In the genomic region with DNA sequence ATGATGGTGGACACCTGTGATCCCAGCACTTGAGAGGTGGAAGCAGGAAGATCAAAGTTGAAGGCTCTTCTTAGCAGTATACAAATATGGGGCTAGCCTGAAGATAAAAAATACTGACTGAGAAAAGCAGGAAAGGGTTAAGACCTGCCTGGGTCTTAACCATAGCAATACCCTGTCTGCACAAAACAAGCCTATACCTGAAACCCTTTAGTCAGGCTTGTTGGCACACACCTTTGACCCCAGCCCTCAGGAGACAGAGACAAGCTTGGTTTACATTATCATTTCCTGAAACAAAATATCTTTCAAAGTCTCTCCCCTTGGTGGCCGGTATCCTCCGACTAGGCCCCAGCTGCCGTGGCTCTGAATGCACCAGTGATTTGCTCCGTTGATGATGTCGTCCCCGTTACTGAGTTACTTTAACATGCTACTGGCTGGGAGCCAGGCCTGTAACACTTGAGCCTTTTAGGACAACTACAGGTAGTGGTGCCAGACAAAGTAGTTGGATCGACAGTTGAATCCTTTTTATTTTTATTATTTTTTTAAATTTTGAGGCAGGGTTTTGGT, we compare ENCODE assay signal across 14 mouse cellular contexts. TPM values are rescaled to one million over a fixed set of nuclear protein-coding genes. Genes with fewer than 3 reads are reported as not detected.
DNase-seq lines count a peak whose midpoint lies in the region; ATAC-seq and TF ChIP-seq lines count a peak whose summit lies in the region.
"Had no signal": no experiment of that assay in that cellular context is flagged by ENCODE, and none has a peak within 500 bp of the region (broad histone marks: within the 10 kb centered on the region; RNA-seq: fewer than 3 reads in every experiment).

No protein-coding gene starts in this region.

- no peaks in the 10 kb centered on the region for H3K27me3 ChIP-seq in intestine, postnatal 0 days (replicated peaks; ENCODE audit: control insufficient read depth, insufficient read depth, low read length)
- no peaks in the 10 kb centered on the region for H3K27me3 ChIP-seq in intestine, embryonic 16.5 days (replicated peaks; ENCODE audit: control insufficient read depth, insufficient read depth, low read length)
- H3K27me3 ChIP-seq: limb, embryonic 15.5 days had no signal

- ATAC-seq in intestine, postnatal 0 days = peak; percentile 25; the same call in 1 of the 2 replicates
- ATAC-seq in intestine, embryonic 16.5 days = no peak

- WGBS in intestine, postnatal 0 days = 49% methylated on average over 7 of the region's 7 CpGs
- WGBS in intestine, embryonic 16.5 days = 42% methylated on average over 7 of the region's 7 CpGs

- H3K9me3 ChIP-seq in intestine, postnatal 0 days (ENCODE audit: control insufficient read depth) = no peaks in the 10 kb centered on the region
- H3K9me3 ChIP-seq in intestine, embryonic 16.5 days (ENCODE audit: control insufficient read depth, low read length) = no peaks in the 10 kb centered on the region
- H3K9me3 ChIP-seq: limb, embryonic 15.5 days had no signal

- no peak overlapping the region for H3K27ac ChIP-seq in intestine, postnatal 0 days (ENCODE audit: low read depth, low read length)
- no peak overlapping the region for H3K27ac ChIP-seq in intestine, embryonic 16.5 days (ENCODE audit: low read length)
- H3K27ac ChIP-seq: hindbrain, embryonic 14.5 days; limb, embryonic 15.5 days had no signal

- no peak for TF ChIP-seq CTCF in intestine, postnatal 0 days (IDR thresholded peaks at IDR 0.05; ENCODE audit: low read depth)

- no peak overlapping the region for H3K4me2 ChIP-seq in intestine, postnatal 0 days (replicated peaks; ENCODE audit: low read depth)
- no peak overlapping the region for H3K4me2 ChIP-seq in intestine, embryonic 16.5 days (ENCODE audit: low read depth, low read length)
- H3K4me2 ChIP-seq: hindbrain, embryonic 14.5 days; limb, embryonic 15.5 days had no signal

- H3K4me3 ChIP-seq in intestine, postnatal 0 days (ENCODE audit: low read depth, low read length) = no peak overlapping the region
- no peak overlapping the region for H3K4me3 ChIP-seq in intestine, embryonic 16.5 days (ENCODE audit: low read length)
- H3K4me3 ChIP-seq: limb, embryonic 15.5 days had no signal

- peaks cover 29% of the 10 kb centered on the region for H3K36me3 ChIP-seq in intestine, postnatal 0 days (ENCODE audit: control insufficient read depth, insufficient read depth)
- peaks cover 3% of the 10 kb centered on the region for H3K36me3 ChIP-seq in intestine, embryonic 16.5 days (ENCODE audit: control insufficient read depth, insufficient read depth, low read length)

- no peak overlapping the region for H3K9ac ChIP-seq in intestine, postnatal 0 days (ENCODE audit: low read depth, low read length)
- no peak overlapping the region for H3K9ac ChIP-seq in intestine, embryonic 16.5 days (ENCODE audit: low read depth, low read length)
- H3K9ac ChIP-seq: hindbrain, embryonic 14.5 days; limb, embryonic 15.5 days had no signal

- peak; percentile 27 for DNase-seq in MN1 (ENCODE audit: low spot score)
- DNase-seq in kidney, adult 18-20 months = peak; percentile 48
- peak; percentile 58 for DNase-seq in kidney, postnatal 14 days
- DNase-seq in cerebellum, postnatal 25 days = no peak
- DNase-seq in adrenal gland, adult 2 months = no peak
- DNase-seq: cerebellum, adult 11 months; gastrocnemius, postnatal 10 days; heart, postnatal 14 days; lung, adult 18-20 months; midbrain, embryonic 14.5 days had no signal

- H3K4me1 ChIP-seq in intestine, postnatal 0 days (replicated peaks; ENCODE audit: control insufficient read depth, insufficient read depth, low read length) = no peaks in the 10 kb centered on the region
- no peaks in the 10 kb centered on the region for H3K4me1 ChIP-seq in intestine, embryonic 16.5 days (ENCODE audit: control insufficient read depth, insufficient read depth, low read length)
- H3K4me1 ChIP-seq: limb, embryonic 15.5 days had no signal

RNA-seq across cellular contexts. Expression of a gene that starts 6.8 kb away (rescaled TPM):
- polyA plus RNA-seq in intestine, postnatal 0 days (2015; fragmentation: Nextera tagmentation; extraction: Ambion mirVana) = 10.0 and 10.2 TPM in 2 replicates
- polyA plus RNA-seq in intestine, embryonic 16.5 days (2015; fragmentation: Nextera tagmentation; extraction: Ambion mirVana) = 30.1 and 31.0 TPM in 2 replicates
- total RNA-seq in adrenal gland, adult 2 months (2021) = 10 to 100 TPM; 27.8 to 32.1 TPM
- polyA plus RNA-seq in adrenal gland, adult 2 months (2012; rRNA removed) = 13.4 and 14.0 TPM in 2 replicates

RNA-seq across cellular contexts. Expression of a gene that starts 12.3 kb away (rescaled TPM):
- polyA plus RNA-seq in intestine, postnatal 0 days (2015; fragmentation: Nextera tagmentation; extraction: Ambion mirVana) = 31.0 and 31.4 TPM in 2 replicates
- 35.6 and 35.8 TPM in 2 replicates for polyA plus RNA-seq in intestine, embryonic 16.5 days (2015; fragmentation: Nextera tagmentation; extraction: Ambion mirVana)
- total RNA-seq in adrenal gland, adult 2 months (2021) = 10 to 100 TPM; 30.9 to 37.7 TPM
- 4.8 and 5.1 TPM in 2 replicates for polyA plus RNA-seq in adrenal gland, adult 2 months (2012; rRNA removed)

Comparison
In these comparisons a context has a peak if more than half of its experiments do, and no peak if none do; other contexts are left out.
1. DNase-seq: peak in MN1 (single experiment), kidney, adult 18-20 months (single experiment) and kidney, postnatal 14 days (single experiment); none in cerebellum, postnatal 25 days (0 of 2) and adrenal gland, adult 2 months (single experiment).